Comparison of ENCODE assay signal across 8 mouse cellular contexts in genomic region chr11:120316690-120317254, GRCm38 (mm10). TPM values are rescaled to one million over a fixed set of nuclear protein-coding genes. Genes with fewer than 3 reads are reported as not detected.
DNase-seq lines count a peak whose midpoint lies in the region; ATAC-seq and TF ChIP-seq lines count a peak whose summit lies in the region.

No protein-coding gene starts in this region.

- H3K27ac ChIP-seq in left cerebral cortex, adult 2 months, result peak overlapping the region; percentile 96
- peak overlapping the region; percentile 90 for H3K27ac ChIP-seq in intestine, postnatal 0 days (ENCODE audit: low read depth, low read length)
- peak overlapping the region; percentile 98 for H3K27ac ChIP-seq in neural tube, embryonic 15.5 days (replicated peaks)

- H3K4me3 ChIP-seq in left cerebral cortex, adult 2 months, result peak overlapping the region; percentile 52
- peak overlapping the region; percentile 44 for H3K4me3 ChIP-seq in intestine, postnatal 0 days (ENCODE audit: low read depth, low read length)
- peak overlapping the region; percentile 57 for H3K4me3 ChIP-seq in lung, adult 2 months (replicated peaks; ENCODE audit: extremely low read depth, low read depth, low read length)
- peak overlapping the region; percentile 50 for H3K4me3 ChIP-seq in neural tube, embryonic 15.5 days (replicated peaks)

- ATAC-seq in erythroid progenitor cell, adult 5-6 weeks (replicated peaks; ENCODE audit: low FRiP score, poor library complexity, severe bottlenecking), result peak; percentile 39; the same call in 1 of the 2 replicates
- ATAC-seq in intestine, postnatal 0 days, result peak; percentile 33
- ATAC-seq in neural tube, embryonic 15.5 days (ENCODE audit: low FRiP score), result peak; percentile 39

- TF ChIP-seq POLR2A in lung, adult 2 months (IDR thresholded peaks at IDR 0.05; ENCODE audit: borderline replicate concordance, extremely low read depth, low read depth, low read length), result peak; percentile 51; the same call in 1 of the 2 replicates

- no peak for TF ChIP-seq CTCF in left cerebral cortex, adult 2 months (IDR thresholded peaks at IDR 0.05)
- no peak for TF ChIP-seq CTCF in intestine, postnatal 0 days (IDR thresholded peaks at IDR 0.05; ENCODE audit: low read depth)
- no peak for TF ChIP-seq CTCF in lung, adult 2 months (IDR thresholded peaks at IDR 0.05; ENCODE audit: insufficient read depth, low read length)

- no peaks in the 10 kb centered on the region for H3K27me3 ChIP-seq in intestine, postnatal 0 days (replicated peaks; ENCODE audit: control insufficient read depth, insufficient read depth, low read length)
- no peaks in the 10 kb centered on the region for H3K27me3 ChIP-seq in neural tube, embryonic 15.5 days (replicated peaks)

- H3K4me2 ChIP-seq in intestine, postnatal 0 days (replicated peaks; ENCODE audit: low read depth), result peak overlapping the region; percentile 83
- H3K4me2 ChIP-seq in neural tube, embryonic 15.5 days, result peak overlapping the region; percentile 93

- no peaks in the 10 kb centered on the region for H3K36me3 ChIP-seq in intestine, postnatal 0 days (ENCODE audit: control insufficient read depth, insufficient read depth)
- no peaks in the 10 kb centered on the region for H3K36me3 ChIP-seq in neural tube, embryonic 15.5 days

- no peaks in the 10 kb centered on the region for H3K9me3 ChIP-seq in intestine, postnatal 0 days (ENCODE audit: control insufficient read depth)
- H3K9me3 ChIP-seq in neural tube, embryonic 15.5 days (replicated peaks), result no peaks in the 10 kb centered on the region

- WGBS in intestine, postnatal 0 days, result 8% methylated on average over 13 of the region's 13 CpGs
- WGBS in lung, adult 2 months, result 7% methylated on average over 13 of the region's 13 CpGs
- WGBS in neural tube, embryonic 15.5 days, result 14% methylated on average over 13 of the region's 13 CpGs

- intact Hi-C loops in left cerebral cortex, adult 2 months (cut with DNase I), result no loop called here

- 0 out of 2 replicates have a peak, but pooled peaks cover 5% of the 10 kb centered on the region for H3K4me1 ChIP-seq in intestine, postnatal 0 days (replicated peaks; ENCODE audit: control insufficient read depth, insufficient read depth, low read length)
- H3K4me1 ChIP-seq in lung, adult 2 months (ENCODE audit: control insufficient read depth, insufficient read depth, low read length), result 0 out of 2 replicates have a peak, but pooled peaks cover 2% of the 10 kb centered on the region
- H3K4me1 ChIP-seq in neural tube, embryonic 15.5 days, result peaks cover 33% of the 10 kb centered on the region

- DNase-seq in left cerebral cortex, adult 2 months (ENCODE audit: extremely low spot score in 1 of 2, low spot score in 2 of 2), result no peak
- DNase-seq in left cerebral cortex, adult 18-20 months (ENCODE audit: low spot score in 2 of 2), result no peak
- peak; percentile 50 for DNase-seq in lung, adult 2 months
- no peak for DNase-seq in right cerebral cortex, postnatal 25 days
- DNase-seq in spleen, postnatal 10 days (ENCODE audit: low spot score in 2 of 2), result no peak

- H3K9ac ChIP-seq in intestine, postnatal 0 days (ENCODE audit: low read depth, low read length), result peak overlapping the region; percentile 59
- H3K9ac ChIP-seq in neural tube, embryonic 15.5 days (replicated peaks), result peak overlapping the region; percentile 78

RNA-seq across cellular contexts. Expression of gene Actg1, which starts 31.6 kb away (rescaled TPM):
- total RNA-seq in left cerebral cortex, adult 2 months (2021), result 1,000 to 10,000 TPM; 1,100 to 1,129 TPM
- 1,000 to 10,000 TPM; 1,195 to 1,258 TPM for total RNA-seq in left cerebral cortex, adult 18-20 months (2021)
- total RNA-seq in erythroid progenitor cell, adult 5-6 weeks (2015; ENCODE audit: low replicate concordance), result 531 and 597 TPM in 2 replicates
- total RNA-seq in erythroid progenitor cell, adult 5-6 weeks (2017; ENCODE audit: low replicate concordance), result 282 and 330 TPM in 2 replicates
- 1,513 and 1,605 TPM in 2 replicates for polyA plus RNA-seq in intestine, postnatal 0 days (2015; fragmentation: Nextera tagmentation; extraction: Ambion mirVana)
- 941 and 1,175 TPM in 2 replicates for polyA plus RNA-seq in lung, adult 2 months (2012; rRNA removed)
- polyA plus RNA-seq in neural tube, embryonic 15.5 days (2015; fragmentation: Nextera tagmentation; extraction: Ambion mirVana), result 3,602 and 3,776 TPM in 2 replicates

RNA-seq across cellular contexts. Expression of gene Fscn2, which starts 44.6 kb away (rescaled TPM):
- under 1 TPM in 1 of 2 experiments, not detected in 1; 0.25 TPM for total RNA-seq in left cerebral cortex, adult 2 months (2021)
- total RNA-seq in left cerebral cortex, adult 18-20 months (2021), result not detected
- not detected in 2 replicates for total RNA-seq in erythroid progenitor cell, adult 5-6 weeks (2015; ENCODE audit: low replicate concordance)
- not detected in 2 replicates for total RNA-seq in erythroid progenitor cell, adult 5-6 weeks (2017; ENCODE audit: low replicate concordance)
- polyA plus RNA-seq in intestine, postnatal 0 days (2015; fragmentation: Nextera tagmentation; extraction: Ambion mirVana), result 0.14 and 0.16 TPM in 2 replicates
- 0.06 and 0.60 TPM in 2 replicates for polyA plus RNA-seq in lung, adult 2 months (2012; rRNA removed)
- 0.64 and 1.4 TPM in 2 replicates for polyA plus RNA-seq in neural tube, embryonic 15.5 days (2015; fragmentation: Nextera tagmentation; extraction: Ambion mirVana)
